Mouse (Mus musculus) hematopoietic multipotent progenitor cell, adult 10-12 weeks (in vitro differentiated cells): ENCODE data around the gene Krt35. TPM values are rescaled to one million over a fixed set of nuclear protein-coding genes. Genes with fewer than 3 reads are reported as not detected.

Experiments used
- polyA plus RNA-seq: library from polyadenylated mRNA; stranded (reverse); fragments of >175 nt; gene quantifications from 2 replicates; pipeline ENCODE4 v1.2.3, GENCODE M21; 2012; ENCODE audit warnings: low replicate concordance

Gene Krt35
- 0.13 TPM in 1 of 2 replicates, not detected in the other for polyA plus RNA-seq

DNA sequence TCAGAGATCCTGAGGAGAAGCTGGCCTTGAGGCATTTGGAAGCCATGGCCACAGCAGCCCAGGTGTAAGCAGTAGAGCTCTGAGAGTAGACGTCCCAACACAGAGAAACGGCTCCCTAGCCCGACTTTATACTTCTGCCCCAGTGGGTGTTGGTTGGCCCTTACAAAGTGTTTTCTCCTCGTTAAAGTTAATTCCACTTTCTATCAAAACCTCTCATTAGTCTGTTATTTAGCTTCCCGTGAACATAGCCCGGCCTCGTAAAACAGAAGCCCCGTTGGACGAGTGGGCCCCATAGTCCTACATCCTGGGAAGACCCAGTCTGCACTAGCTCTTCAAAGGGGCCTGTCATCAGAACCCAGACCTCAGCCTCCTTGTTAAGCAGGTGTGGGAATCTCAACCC is at the start of gene Krt35:
Krt35 (minus strand) TSS at position 101 of the 400 bp plus-strand sequence.

DNA sequence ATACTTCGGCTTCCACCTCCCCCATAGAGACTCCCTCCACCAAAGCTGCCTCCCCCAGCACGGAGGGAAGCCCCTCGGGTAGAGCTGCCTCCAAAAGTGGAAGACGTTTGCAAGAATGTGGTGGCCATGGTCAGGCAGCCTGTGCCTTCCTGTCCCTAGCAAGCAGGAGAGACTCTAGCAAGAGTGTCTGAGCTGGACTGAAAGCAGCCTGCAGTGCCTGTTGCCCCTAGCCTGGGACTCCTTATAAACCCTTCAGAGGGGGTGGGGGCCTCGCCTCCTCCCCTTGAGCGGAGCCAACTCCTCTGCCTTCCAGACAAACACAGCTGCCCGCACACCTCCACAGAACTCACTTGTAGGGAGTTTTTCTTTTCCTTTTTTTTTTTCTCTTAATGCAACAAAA is 39.7 kb upstream of the Krt35 start, which contains the start of gene Krt15:
Krt15 (minus strand) TSS at position 198 of the 400 bp plus-strand sequence.

DNA sequence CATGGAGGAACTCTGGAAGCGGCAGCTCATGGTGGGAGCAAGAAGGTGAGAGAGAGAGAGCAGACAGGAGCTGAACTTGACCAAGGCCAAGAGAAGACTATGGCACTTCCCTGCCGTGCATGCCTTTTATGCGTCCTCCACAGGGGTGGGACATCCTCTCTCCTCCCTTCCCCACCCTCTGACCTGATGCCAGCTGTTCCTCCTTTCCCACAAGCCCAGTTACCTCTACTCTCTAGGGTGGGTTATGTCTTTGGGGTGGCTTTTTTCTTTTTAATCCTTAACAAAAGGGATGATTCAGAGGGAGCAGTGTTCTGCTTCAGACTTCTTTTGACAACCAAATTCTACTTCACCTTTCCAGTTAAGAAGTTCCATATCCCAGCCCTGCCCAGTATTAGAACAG is 25.4 kb upstream of the Krt35 start, which contains the start of gene Krt13:
Krt13 (minus strand) TSS at position 101 of the 400 bp plus-strand sequence.

DNA sequence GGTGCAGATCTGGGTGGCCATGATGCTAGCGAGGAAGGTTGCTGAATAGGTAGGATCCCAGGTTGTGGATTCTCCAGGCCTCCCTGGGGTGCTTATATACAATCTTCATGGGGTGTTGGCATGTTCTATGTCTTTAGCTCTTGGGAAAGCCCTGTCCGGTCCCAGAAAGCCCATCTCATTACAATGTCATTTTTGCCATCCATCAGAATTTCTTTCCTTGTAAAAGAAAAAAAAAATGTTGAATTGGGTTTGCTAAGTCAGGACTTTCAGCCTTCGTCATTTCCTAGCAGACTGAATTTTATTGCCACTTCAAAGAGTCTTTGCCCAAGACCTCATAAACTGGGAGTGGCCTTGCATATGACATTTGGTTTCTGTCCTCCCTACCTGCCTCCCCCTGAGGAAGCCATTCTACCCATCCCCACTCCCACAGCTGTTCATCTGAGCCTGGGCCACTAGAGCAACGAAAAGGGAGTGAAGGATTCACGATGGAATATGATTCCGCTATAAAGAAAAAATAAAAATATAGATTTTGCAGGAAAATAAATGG is 9.6 kb upstream of the Krt35 start, which contains the start of gene Krt36:
Krt36 (minus strand) TSS at position 51 of the 547 bp plus-strand sequence.

DNA sequence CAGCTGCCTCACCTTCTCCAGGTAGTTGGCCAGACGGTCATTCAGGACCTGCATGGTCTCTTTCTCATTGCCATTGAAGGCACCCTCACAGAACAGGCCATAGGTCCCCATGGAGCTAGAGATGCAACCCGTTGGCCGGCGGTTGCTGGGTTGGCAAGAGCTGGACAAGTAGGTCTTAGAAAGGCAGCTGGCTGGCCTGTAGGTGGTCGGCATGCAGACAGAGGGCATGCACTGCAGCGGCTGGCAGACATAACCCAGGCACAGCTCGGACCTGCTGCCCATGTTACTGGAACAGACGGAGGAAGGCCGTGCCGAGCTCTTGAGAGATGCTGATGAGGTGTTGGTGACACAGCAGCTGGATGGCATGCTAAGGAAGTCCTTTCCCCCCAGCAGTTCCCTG is 8.2 kb downstream of the Krt35 start, which contains the start of gene Krt32:
Krt32 (minus strand) TSS at position 366 of the 400 bp plus-strand sequence.

DNA sequence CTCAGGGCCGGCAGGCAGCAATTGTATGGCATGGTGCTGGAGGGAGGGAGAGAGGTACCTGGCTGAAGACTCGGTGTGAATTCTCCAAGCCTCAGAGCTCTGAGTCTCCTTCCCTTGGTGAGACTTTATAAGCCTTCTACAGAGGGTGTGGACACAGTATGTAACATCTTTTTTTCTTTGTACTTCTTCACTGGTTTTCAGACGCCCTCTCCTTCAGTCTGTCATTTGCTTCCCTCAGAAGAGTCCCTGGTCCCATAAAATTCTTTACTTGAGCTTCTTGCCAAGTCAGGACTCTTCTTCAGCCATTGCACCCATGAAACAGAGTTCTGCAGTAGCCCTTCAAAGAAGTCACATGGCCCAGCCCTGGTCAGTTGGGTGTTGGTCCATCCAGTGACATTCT is 45.6 kb downstream of the Krt35 start, which contains the start of gene Krt31:
Krt31 (minus strand) TSS at position 101 of the 400 bp plus-strand sequence.

Other genes starting within 250 kb of the Krt35 start
- gene Krtap4-16, start 244.6 kb downstream of the Krt35 start, polyA plus RNA-seq = not detected in 2 replicates
- gene Gm11568, start 238.3 kb downstream of the Krt35 start, polyA plus RNA-seq = not detected in 2 replicates
- not detected in 2 replicates for gene Gm11559, start 231.8 kb downstream of the Krt35 start, polyA plus RNA-seq
- gene Krtap9-1, start 222.9 kb downstream of the Krt35 start, polyA plus RNA-seq = not detected in 2 replicates
- gene Gm11567, start 217.1 kb downstream of the Krt35 start, polyA plus RNA-seq = not detected in 2 replicates
- gene Krtap31-1, start 188.3 kb downstream of the Krt35 start, polyA plus RNA-seq = not detected in 2 replicates
- not detected in 2 replicates for gene Gm11565, start 181.5 kb downstream of the Krt35 start, polyA plus RNA-seq
- not detected in 2 replicates for gene Krtap31-2, start 159.9 kb downstream of the Krt35 start, polyA plus RNA-seq
- gene Krtap9-5, start 147.8 kb downstream of the Krt35 start, polyA plus RNA-seq = not detected in 2 replicates
- gene Krtap29-1, start 117.2 kb downstream of the Krt35 start, polyA plus RNA-seq = not detected in 2 replicates
- gene Krtap16-1, start 109.6 kb downstream of the Krt35 start, polyA plus RNA-seq = not detected in 2 replicates
- gene Krtap17-1, start 102.2 kb downstream of the Krt35 start, polyA plus RNA-seq = not detected in 2 replicates
- not detected in 2 replicates for gene Krt33a, start 80.0 kb downstream of the Krt35 start, polyA plus RNA-seq
- not detected in 2 replicates for gene Krt33b, start 66.4 kb downstream of the Krt35 start, polyA plus RNA-seq
- gene Krt34, start 54.7 kb downstream of the Krt35 start, polyA plus RNA-seq = not detected in 2 replicates
- not detected in 2 replicates for gene Krt31, start 45.7 kb downstream of the Krt35 start, polyA plus RNA-seq
- gene Krt32, start 8.0 kb downstream of the Krt35 start, polyA plus RNA-seq = not detected in 2 replicates
- not detected in 2 replicates for gene Krt36, start 9.4 kb upstream of the Krt35 start, polyA plus RNA-seq
- 0.33 TPM in 1 of 2 replicates, not detected in the other for gene Krt13, start 25.3 kb upstream of the Krt35 start, polyA plus RNA-seq
- not detected in 2 replicates for gene Krt15, start 39.7 kb upstream of the Krt35 start, polyA plus RNA-seq
- 0.12 and 0.14 TPM in 2 replicates for gene Krt19, start 52.4 kb upstream of the Krt35 start, polyA plus RNA-seq
- not detected in 2 replicates for gene Krt9, start 97.0 kb upstream of the Krt35 start, polyA plus RNA-seq
- gene Krt14, start 111.3 kb upstream of the Krt35 start, polyA plus RNA-seq = not detected in 2 replicates
- not detected in 2 replicates for gene Krt16, start 152.7 kb upstream of the Krt35 start, polyA plus RNA-seq
- gene Krt17, start 164.8 kb upstream of the Krt35 start, polyA plus RNA-seq = 0.10 and 0.14 TPM in 2 replicates
- not detected in 2 replicates for gene Krt42, start 173.6 kb upstream of the Krt35 start, polyA plus RNA-seq
- gene Eif1, start 223.6 kb upstream of the Krt35 start, polyA plus RNA-seq = 448 and 588 TPM in 2 replicates
- gene Gast, start 238.2 kb upstream of the Krt35 start, polyA plus RNA-seq = not detected in 2 replicates